Mouse (Mus musculus) limb, embryonic 14.5 days (tissue): ENCODE measurements around the gene Tufm. TPM values are rescaled to one million over a fixed set of nuclear protein-coding genes. Genes with fewer than 3 reads are reported as not detected.

Experiments used
- ATAC-seq: fragments of 200-750 bp; cut with Nextera tagmentation; 2 replicates; pipeline ENCODE4 v1.8.0; 2017; ENCODE audit warnings: low read depth, moderate number of reproducible peaks, moderate TSS enrichment; ENCODE audit not compliant: low FRiP score
- DNase-seq: peaks from one replicate; pipeline ENCODE4 v3.0.0-alpha.2; 2015; ENCODE audit warnings: low spot score
- H3K27ac ChIP-seq: fragments of 300-500 bp; sonication (generic); replicated peaks from 2 replicates; pipeline ENCODE4 v1.5.1; 2014; ENCODE audit warnings: low read depth, mild to moderate bottlenecking, low read length, moderate library complexity, mixed read lengths
- H3K27me3 ChIP-seq: fragments of 300-500 bp; sonication (generic); 2 replicates; pipeline ENCODE4 v1.6.1; 2014; ENCODE audit warnings: low read length, mixed read lengths; ENCODE audit not compliant: control insufficient read depth, insufficient read depth
- H3K36me3 ChIP-seq: fragments of 300-500 bp; sonication (generic); 2 replicates; pipeline ENCODE4 v1.6.1; 2014; ENCODE audit warnings: mild to moderate bottlenecking, low read length, moderate library complexity, mixed read lengths; ENCODE audit not compliant: control insufficient read depth, insufficient read depth
- H3K4me1 ChIP-seq: fragments of 300-500 bp; sonication (generic); 2 replicates; pipeline ENCODE4 v1.6.1; 2014; ENCODE audit warnings: antibody characterized with exemption, low read length, mixed read lengths; ENCODE audit not compliant: control insufficient read depth, insufficient read depth
- H3K4me2 ChIP-seq: fragments of 300-500 bp; sonication (generic); replicated peaks from 2 replicates; pipeline ENCODE4 v1.6.1; 2014; ENCODE audit warnings: low read depth, mild to moderate bottlenecking, low read length, moderate library complexity; ENCODE audit not compliant: severe bottlenecking
- H3K4me3 ChIP-seq: fragments of 300-500 bp; sonication (generic); replicated peaks from 2 replicates; pipeline ENCODE4 v1.5.1; 2014; ENCODE audit warnings: low read length
- H3K9ac ChIP-seq: fragments of 300-500 bp; sonication (generic); 2 replicates; pipeline ENCODE4 v1.6.1; 2014; ENCODE audit warnings: mild to moderate bottlenecking, low read depth, low read length, moderate library complexity; ENCODE audit not compliant: severe bottlenecking
- H3K9me3 ChIP-seq: fragments of 300-500 bp; sonication (generic); 2 replicates; pipeline ENCODE4 v1.6.1; 2016; ENCODE audit warnings: low read length; ENCODE audit not compliant: control insufficient read depth
- POLR2A ChIP-seq: fragments of 200-500 bp; IDR thresholded peaks from 2 replicates; pipeline ENCODE4 v1.8.0; 2012; ENCODE audit warnings: inconsistent platforms, mild to moderate bottlenecking, moderate library complexity, borderline replicate concordance; ENCODE audit not compliant: insufficient read depth, insufficient read length; ENCODE audit errors: extremely low read depth
- WGBS: fragments of 180-500 bp; shearing (Covaris S2); extraction: QIAGEN DNeasy Blood & Tissue Kit; methylation state at CpG from one replicate; pipeline ENCODE4 v1.1.7; 2014; 5-methylcytosine and 5-hydroxymethylcytosine counted together
- polyA plus RNA-seq, 2 experiments: library from polyadenylated mRNA; depleted of rRNA in 1 of 2; stranded (reverse) in 1 of 2; unstranded in 1 of 2; fragments of >200 nt; fragmentation: Nextera tagmentation in 1 of 2; extraction: Ambion mirVana in 1 of 2; gene quantifications; 2 replicates each; pipeline versions ENCODE4 v1.2.1 to v1.2.3; 2012 to 2014

Tufm gene
- polyA plus RNA-seq, 2 experiments, result 111 to 125 TPM

- no peak overlapping the region for H3K4me3 ChIP-seq
- H3K9me3 ChIP-seq, result no peaks in the 10 kb centered on the region
- H3K9ac ChIP-seq, result peak overlapping the region; percentile 32; the same call in 1 of the 2 replicates
- no peaks in the 10 kb centered on the region for H3K36me3 ChIP-seq
- WGBS, result 4% methylated on average over 1 of the region's 1 CpGs
- H3K27ac ChIP-seq, result no peak overlapping the region
- no peak for TF ChIP-seq POLR2A
- H3K4me1 ChIP-seq, result no peaks in the 10 kb centered on the region
- no peak overlapping the region for H3K4me2 ChIP-seq
- ATAC-seq (peak; percentile 71), DNase-seq (peak; percentile 85)
- H3K27me3 ChIP-seq, result no peaks in the 10 kb centered on the region
Observed at GRCm38 (mm10) chr7:126528166-126528577, 41.0 kb downstream of the Tufm start.

- Histone ChIP-seq H3K36me3 (no peaks in the 10 kb centered on the region), H3K4me2 (no peak overlapping the region), H3K27me3 (peaks cover 14% of the 10 kb centered on the region), H3K9ac (no peak overlapping the region), H3K9me3 (no peaks in the 10 kb centered on the region), H3K4me1 (no peaks in the 10 kb centered on the region), H3K4me3 (no peak overlapping the region), H3K27ac (no peak overlapping the region)
- TF ChIP-seq POLR2A, result no peak
- no peak for DNase-seq
- ATAC-seq, result no peak
- WGBS, result 60% methylated on average over 1 of the region's 1 CpGs
Observed at GRCm38 (mm10) chr7:126533434-126533833, 46.3 kb downstream of the Tufm start.

- no peak for DNase-seq
- no peak for TF ChIP-seq POLR2A
Observed at GRCm38 (mm10) chr7:126535766-126536165, 48.6 kb downstream of the Tufm start.

GRCm38 (mm10) chr7:126536466-126536865 lies 49.3 kb downstream of the Tufm start:
- 0 out of 2 replicates have a peak overlapping the region, but pooled peaks have one; percentile 64 for H3K9ac ChIP-seq
- H3K4me3 ChIP-seq, result peak overlapping the region; percentile 44
- no peaks in the 10 kb centered on the region for H3K9me3 ChIP-seq
- no peaks in the 10 kb centered on the region for H3K36me3 ChIP-seq
- no peak for TF ChIP-seq POLR2A
- 61% methylated on average over 9 of the region's 9 CpGs for WGBS
- no peaks in the 10 kb centered on the region for H3K4me1 ChIP-seq
- DNase-seq (no peak), ATAC-seq (no peak)
- H3K27ac ChIP-seq, result no peak overlapping the region
- H3K27me3 ChIP-seq, result peaks cover 14% of the 10 kb centered on the region
- peak overlapping the region; percentile 78; the same call in 1 of the 2 replicates for H3K4me2 ChIP-seq

More at GRCm38 (mm10) chr7:126535766-126536165, 48.6 kb downstream of the Tufm start:
- Histone ChIP-seq H3K9me3 (no peaks in the 10 kb centered on the region), H3K9ac (peak overlapping the region; percentile 64), H3K4me1 (no peaks in the 10 kb centered on the region), H3K27ac (no peak overlapping the region), H3K36me3 (no peaks in the 10 kb centered on the region), H3K4me2 (peak overlapping the region; percentile 78), H3K4me3 (peak overlapping the region; percentile 44), H3K27me3 (peaks cover 14% of the 10 kb centered on the region)
- ATAC-seq, result no peak
- 1% methylated on average over 28 of the region's 28 CpGs for WGBS

- Histone ChIP-seq H3K27ac (no peak overlapping the region), H3K4me2 (no peak overlapping the region), H3K27me3 (peaks cover 14% of the 10 kb centered on the region), H3K9me3 (no peaks in the 10 kb centered on the region), H3K36me3 (no peaks in the 10 kb centered on the region), H3K9ac (no peak overlapping the region), H3K4me1 (no peaks in the 10 kb centered on the region), H3K4me3 (no peak overlapping the region)
- no peak for TF ChIP-seq POLR2A
- ATAC-seq, result no peak
- 65% methylated on average over 5 of the region's 5 CpGs for WGBS
- DNase-seq, result no peak
Observed at GRCm38 (mm10) chr7:126537820-126538585, 50.8 kb downstream of the Tufm start.

Other genes starting within 250 kb of the Tufm start
- gene Sbk1, start 214.7 kb upstream of the Tufm start, polyA plus RNA-seq (2012; rRNA removed), result 47.9 and 68.3 TPM in 2 replicates
- gene Sbk1, start 214.7 kb upstream of the Tufm start, polyA plus RNA-seq (2014; fragmentation: Nextera tagmentation; extraction: Ambion mirVana), result 50.9 and 59.6 TPM in 2 replicates
- gene Lat, start 117.8 kb upstream of the Tufm start, polyA plus RNA-seq (2012; rRNA removed), result 3.7 and 4.1 TPM in 2 replicates
- gene Lat, start 117.8 kb upstream of the Tufm start, polyA plus RNA-seq (2014; fragmentation: Nextera tagmentation; extraction: Ambion mirVana), result 2.7 and 4.1 TPM in 2 replicates
- gene Spns1, start 109.9 kb upstream of the Tufm start, polyA plus RNA-seq (2012; rRNA removed), result 158 and 195 TPM in 2 replicates
- gene Spns1, start 109.9 kb upstream of the Tufm start, polyA plus RNA-seq (2014; fragmentation: Nextera tagmentation; extraction: Ambion mirVana), result 47.0 and 51.7 TPM in 2 replicates
- gene Nfatc2ip, start 90.6 kb upstream of the Tufm start, polyA plus RNA-seq (2012; rRNA removed), result 10.2 and 11.9 TPM in 2 replicates
- gene Nfatc2ip, start 90.6 kb upstream of the Tufm start, polyA plus RNA-seq (2014; fragmentation: Nextera tagmentation; extraction: Ambion mirVana), result 3.1 and 3.5 TPM in 2 replicates
- 0.09 and 0.18 TPM in 2 replicates for gene Cd19, start 72.5 kb upstream of the Tufm start, polyA plus RNA-seq (2012; rRNA removed)
- gene Cd19, start 72.5 kb upstream of the Tufm start, polyA plus RNA-seq (2014; fragmentation: Nextera tagmentation; extraction: Ambion mirVana), result 0.19 TPM in 1 of 2 replicates, not detected in the other
- 35.1 and 35.2 TPM in 2 replicates for gene Rabep2, start 58.6 kb upstream of the Tufm start, polyA plus RNA-seq (2012; rRNA removed)
- 30.7 and 31.2 TPM in 2 replicates for gene Rabep2, start 58.6 kb upstream of the Tufm start, polyA plus RNA-seq (2014; fragmentation: Nextera tagmentation; extraction: Ambion mirVana)
- gene Atp2a1, start 24.3 kb upstream of the Tufm start, polyA plus RNA-seq (2012; rRNA removed), result 89.8 and 106 TPM in 2 replicates
- gene Atp2a1, start 24.3 kb upstream of the Tufm start, polyA plus RNA-seq (2014; fragmentation: Nextera tagmentation; extraction: Ambion mirVana), result 93.9 and 131 TPM in 2 replicates
- 83.3 and 94.6 TPM in 2 replicates for gene Sh2b1, start 11.9 kb upstream of the Tufm start, polyA plus RNA-seq (2012; rRNA removed)
- gene Sh2b1, start 11.9 kb upstream of the Tufm start, polyA plus RNA-seq (2014; fragmentation: Nextera tagmentation; extraction: Ambion mirVana), result 50.2 and 53.7 TPM in 2 replicates
- gene Atxn2l, start 16.1 kb downstream of the Tufm start, polyA plus RNA-seq (2012; rRNA removed), result 170 and 223 TPM in 2 replicates
- 51.4 and 56.2 TPM in 2 replicates for gene Atxn2l, start 16.1 kb downstream of the Tufm start, polyA plus RNA-seq (2014; fragmentation: Nextera tagmentation; extraction: Ambion mirVana)
- 107 and 115 TPM in 2 replicates for gene Eif3c, start 79.0 kb downstream of the Tufm start, polyA plus RNA-seq (2012; rRNA removed)
- gene Eif3c, start 79.0 kb downstream of the Tufm start, polyA plus RNA-seq (2014; fragmentation: Nextera tagmentation; extraction: Ambion mirVana), result 169 and 171 TPM in 2 replicates
- 0.96 and 1.0 TPM in 2 replicates for gene Apobr, start 97.6 kb downstream of the Tufm start, polyA plus RNA-seq (2012; rRNA removed)
- gene Apobr, start 97.6 kb downstream of the Tufm start, polyA plus RNA-seq (2014; fragmentation: Nextera tagmentation; extraction: Ambion mirVana), result 1.1 and 1.5 TPM in 2 replicates
- gene Cln3, start 98.5 kb downstream of the Tufm start, polyA plus RNA-seq (2012; rRNA removed), result 55.4 and 81.7 TPM in 2 replicates
- gene Cln3, start 98.5 kb downstream of the Tufm start, polyA plus RNA-seq (2014; fragmentation: Nextera tagmentation; extraction: Ambion mirVana), result 34.6 and 35.5 TPM in 2 replicates
- gene Il27, start 107.6 kb downstream of the Tufm start, polyA plus RNA-seq (2012; rRNA removed), result not detected in 2 replicates
- not detected in 2 replicates for gene Il27, start 107.6 kb downstream of the Tufm start, polyA plus RNA-seq (2014; fragmentation: Nextera tagmentation; extraction: Ambion mirVana)
- gene Nupr1, start 143.5 kb downstream of the Tufm start, polyA plus RNA-seq (2012; rRNA removed), result 5.8 and 11.6 TPM in 2 replicates
- gene Nupr1, start 143.5 kb downstream of the Tufm start, polyA plus RNA-seq (2014; fragmentation: Nextera tagmentation; extraction: Ambion mirVana), result 10.9 and 19.2 TPM in 2 replicates
- gene Sgf29, start 161.9 kb downstream of the Tufm start, polyA plus RNA-seq (2012; rRNA removed), result 49.8 and 61.6 TPM in 2 replicates
- 56.0 and 64.2 TPM in 2 replicates for gene Sgf29, start 161.9 kb downstream of the Tufm start, polyA plus RNA-seq (2014; fragmentation: Nextera tagmentation; extraction: Ambion mirVana)
- 6.9 and 7.0 TPM in 2 replicates for gene Sult1a1, start 189.1 kb downstream of the Tufm start, polyA plus RNA-seq (2012; rRNA removed)
- gene Sult1a1, start 189.1 kb downstream of the Tufm start, polyA plus RNA-seq (2014; fragmentation: Nextera tagmentation; extraction: Ambion mirVana), result 10.3 TPM in 2 replicates
- 37.3 and 50.4 TPM in 2 replicates for gene Bola2, start 208.0 kb downstream of the Tufm start, polyA plus RNA-seq (2012; rRNA removed)
- gene Bola2, start 208.0 kb downstream of the Tufm start, polyA plus RNA-seq (2014; fragmentation: Nextera tagmentation; extraction: Ambion mirVana), result 121 and 122 TPM in 2 replicates
- gene Slx1b, start 208.4 kb downstream of the Tufm start, polyA plus RNA-seq (2012; rRNA removed), result 33.2 and 44.0 TPM in 2 replicates
- gene Slx1b, start 208.4 kb downstream of the Tufm start, polyA plus RNA-seq (2014; fragmentation: Nextera tagmentation; extraction: Ambion mirVana), result 8.6 and 9.9 TPM in 2 replicates
- gene Coro1a, start 220.4 kb downstream of the Tufm start, polyA plus RNA-seq (2012; rRNA removed), result 33.4 and 45.7 TPM in 2 replicates
- gene Coro1a, start 220.4 kb downstream of the Tufm start, polyA plus RNA-seq (2014; fragmentation: Nextera tagmentation; extraction: Ambion mirVana), result 43.0 and 45.0 TPM in 2 replicates